Mouse (Mus musculus): ENCODE results near the gene Mipep. TPM values are rescaled to one million over a fixed set of nuclear protein-coding genes. Genes with fewer than 3 reads are reported as not detected.

The Mipep gene
- total RNA-seq (2023) = 13.1 TPM

DNA sequence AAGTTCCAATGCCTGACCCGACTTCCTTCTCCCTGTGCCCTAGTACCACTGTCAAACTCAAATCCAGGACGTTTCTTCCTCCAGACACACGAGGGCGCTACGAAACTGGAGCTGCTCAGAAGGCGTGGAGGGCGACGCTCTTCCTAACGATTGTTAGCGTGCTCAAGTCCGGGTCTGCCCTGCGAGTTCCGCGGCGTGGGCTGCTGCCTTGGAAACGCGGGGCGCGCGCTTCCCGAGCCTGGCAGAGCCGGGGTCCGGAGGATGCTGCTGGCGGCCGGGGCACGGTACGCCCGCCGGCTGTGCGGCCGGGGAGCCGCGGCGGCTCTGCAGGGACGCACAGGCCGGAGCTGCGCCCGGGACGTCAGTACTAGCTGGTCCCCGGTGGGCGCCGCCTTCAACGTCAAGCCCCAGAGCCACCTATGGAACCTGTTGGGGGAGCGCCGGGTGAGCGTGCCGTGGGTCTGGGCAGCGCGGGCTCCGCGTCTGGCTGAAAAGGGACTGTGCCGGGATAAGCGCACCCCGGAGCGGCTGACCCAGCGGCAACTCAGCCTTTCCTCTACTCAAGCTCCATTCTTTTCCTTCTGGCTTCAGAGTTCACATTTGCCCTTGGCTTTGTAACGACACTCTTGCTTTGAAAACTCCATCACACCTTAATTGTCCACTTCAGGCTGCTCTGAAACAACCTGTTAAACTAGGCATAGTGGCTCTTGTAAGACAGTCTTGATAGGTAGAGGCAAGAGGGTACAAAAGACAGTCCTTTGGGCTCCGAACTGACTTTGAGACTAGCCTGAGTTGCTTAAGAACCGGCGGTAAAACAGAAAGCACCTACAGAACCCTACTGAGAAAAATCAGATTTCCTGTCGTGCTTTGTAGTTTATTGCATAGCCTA is at the start of gene Mipep:
Gene Mipep, plus strand, starts transcription at position 147 of the 889 bp plus-strand sequence.

DNA sequence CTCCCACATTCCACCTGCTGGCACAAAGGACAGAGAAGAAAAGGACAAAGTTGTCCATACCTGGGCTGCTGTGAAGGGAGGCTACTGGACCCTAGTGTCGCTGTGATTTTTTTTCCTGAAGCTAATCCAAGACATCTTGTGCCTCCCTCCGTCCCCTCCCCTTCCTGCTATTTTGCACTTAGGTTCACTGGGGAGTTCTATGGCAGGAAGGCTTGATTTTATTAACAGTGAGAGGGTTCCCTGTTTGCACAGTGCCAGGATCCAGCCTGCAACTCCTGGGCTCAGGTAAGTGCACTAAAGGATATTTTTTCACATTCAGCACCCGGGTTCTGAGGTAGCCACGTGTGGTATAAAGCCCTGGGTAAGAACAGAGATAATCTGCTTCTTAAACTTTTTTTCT is 16.5 kb upstream of the Mipep start, which contains the start of gene C1qtnf9:
Gene C1qtnf9, plus strand, starts transcription at position 251 of the 400 bp plus-strand sequence.

Other genes starting within 250 kb of the Mipep start
- 105 TPM for gene Spata13, start 150.6 kb upstream of the Mipep start, total RNA-seq (2023)
- gene C1qtnf9, start 16.4 kb upstream of the Mipep start, total RNA-seq (2023) = 1.7 TPM